Mouse (Mus musculus): Measurements from ENCODE around the gene Hoxc5. TPM values are rescaled to one million over a fixed set of nuclear protein-coding genes. Genes with fewer than 3 reads are reported as not detected.

The Hoxc5 gene
- polyA plus RNA-seq, 1 experiment from 2014 or later = not detected

GRCm38 (mm10) chr15:103027266-103028235, 60.3 kb downstream of the Hoxc5 start:
- no peak for TF ChIP-seq CTCF (IDR thresholded peaks at IDR 0.05; ENCODE audit: low read depth)
- no peak for TF ChIP-seq EP300 (IDR thresholded peaks at IDR 0.05; ENCODE audit: low read depth)
- Histone ChIP-seq H3K4me2 (ENCODE audit: low read depth, low read length) (no peak overlapping the region), H3K9ac (replicated peaks) (no peak overlapping the region), H3K27me3 (ENCODE audit: insufficient read depth, low read length) (peaks cover 93% of the 10 kb centered on the region), H3K4me3 (ENCODE audit: low read depth, low read length) (no peak overlapping the region), H3K27ac (ENCODE audit: low read depth) (no peak overlapping the region), H3K36me3 (replicated peaks; ENCODE audit: insufficient read depth, low read length) (no peaks in the 10 kb centered on the region), H3K9me3 (ENCODE audit: low read length) (no peaks in the 10 kb centered on the region), H3K4me1 (ENCODE audit: insufficient read depth) (no peaks in the 10 kb centered on the region)
- no peak for ATAC-seq
- 5% methylated on average over 43 of the region's 43 CpGs for WGBS (ENCODE audit: insufficient replicate concordance)
- no peak for DNase-seq

- no peak overlapping the region for H3K9ac ChIP-seq (replicated peaks)
- no peak overlapping the region for H3K4me2 ChIP-seq (ENCODE audit: low read depth, low read length)
- TF ChIP-seq EP300 (IDR thresholded peaks at IDR 0.05; ENCODE audit: low read depth) (no peak), CTCF (IDR thresholded peaks at IDR 0.05; ENCODE audit: low read depth) (no peak)
- no peak overlapping the region for H3K27ac ChIP-seq (ENCODE audit: low read depth)
- DNase-seq = no peak
- no peaks in the 10 kb centered on the region for H3K36me3 ChIP-seq (replicated peaks; ENCODE audit: insufficient read depth, low read length)
- H3K9me3 ChIP-seq (ENCODE audit: low read length) = no peaks in the 10 kb centered on the region
- WGBS (ENCODE audit: insufficient replicate concordance) = 36% methylated on average over 9 of the region's 9 CpGs
- no peaks in the 10 kb centered on the region for H3K4me1 ChIP-seq (ENCODE audit: insufficient read depth)
- no peak for ATAC-seq
- peaks cover 98% of the 10 kb centered on the region for H3K27me3 ChIP-seq (ENCODE audit: insufficient read depth, low read length)
- no peak overlapping the region for H3K4me3 ChIP-seq (ENCODE audit: low read depth, low read length)
These were observed 61.8 kb downstream of the Hoxc5 start for GRCm38 (mm10) chr15:103028916-103029512.

GRCm38 (mm10) chr15:103030142-103030541, 62.9 kb downstream of the Hoxc5 start:
- no peak overlapping the region for H3K9ac ChIP-seq (replicated peaks)
- 10% methylated on average over 8 of the region's 8 CpGs for WGBS (ENCODE audit: insufficient replicate concordance)
- no peaks in the 10 kb centered on the region for H3K4me1 ChIP-seq (ENCODE audit: insufficient read depth)
- DNase-seq = no peak
- no peaks in the 10 kb centered on the region for H3K9me3 ChIP-seq (ENCODE audit: low read length)
- no peaks in the 10 kb centered on the region for H3K36me3 ChIP-seq (replicated peaks; ENCODE audit: insufficient read depth, low read length)
- no peak overlapping the region for H3K4me2 ChIP-seq (ENCODE audit: low read depth, low read length)
- TF ChIP-seq EP300 (IDR thresholded peaks at IDR 0.05; ENCODE audit: low read depth) = no peak
- TF ChIP-seq CTCF (IDR thresholded peaks at IDR 0.05; ENCODE audit: low read depth) = no peak
- H3K27me3 ChIP-seq (ENCODE audit: insufficient read depth, low read length) = peaks cover 98% of the 10 kb centered on the region
- ATAC-seq = no peak
- H3K27ac ChIP-seq (ENCODE audit: low read depth) = no peak overlapping the region
- no peak overlapping the region for H3K4me3 ChIP-seq (ENCODE audit: low read depth, low read length)

DNA sequence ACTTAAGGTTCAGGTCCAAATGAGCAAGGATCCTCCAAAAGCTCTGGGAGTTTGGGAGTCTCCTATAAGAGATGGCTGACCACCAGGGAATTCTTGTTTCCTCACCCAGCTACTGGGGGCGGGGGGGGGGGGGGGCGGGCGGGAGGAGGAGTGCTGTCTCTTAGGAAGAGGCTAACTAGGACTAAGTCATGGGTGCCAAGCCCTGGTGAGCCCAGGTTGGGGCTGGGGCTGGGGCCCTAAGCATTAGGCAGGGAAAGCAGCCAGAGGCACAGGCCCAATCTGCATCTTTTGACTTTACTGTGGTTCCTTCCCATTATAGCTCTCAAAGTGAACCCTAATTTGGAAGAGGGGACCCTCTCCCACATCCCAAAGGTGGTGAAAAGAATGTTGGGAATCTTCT, 64.9 kb downstream of the Hoxc5 start:
- no peak overlapping the region for H3K4me2 ChIP-seq (ENCODE audit: low read depth, low read length)
- TF ChIP-seq CTCF (IDR thresholded peaks at IDR 0.05; ENCODE audit: low read depth) (no peak), EP300 (IDR thresholded peaks at IDR 0.05; ENCODE audit: low read depth) (no peak)
- no peaks in the 10 kb centered on the region for H3K9me3 ChIP-seq (ENCODE audit: low read length)
- H3K36me3 ChIP-seq (replicated peaks; ENCODE audit: insufficient read depth, low read length) = no peaks in the 10 kb centered on the region
- H3K4me1 ChIP-seq (ENCODE audit: insufficient read depth) = no peaks in the 10 kb centered on the region
- no peak overlapping the region for H3K9ac ChIP-seq (replicated peaks)
- ATAC-seq (no peak), DNase-seq (no peak)
- H3K4me3 ChIP-seq (ENCODE audit: low read depth, low read length) = no peak overlapping the region
- no peak overlapping the region for H3K27ac ChIP-seq (ENCODE audit: low read depth)
- H3K27me3 ChIP-seq (ENCODE audit: insufficient read depth, low read length) = peaks cover 98% of the 10 kb centered on the region
- 20% methylated on average over 2 of the region's 3 CpGs for WGBS (ENCODE audit: insufficient replicate concordance)

- no peak for TF ChIP-seq CTCF (IDR thresholded peaks at IDR 0.05; ENCODE audit: low read depth)
- WGBS (ENCODE audit: insufficient replicate concordance) = 3% methylated on average over 26 of the region's 26 CpGs
- Histone ChIP-seq H3K27ac (ENCODE audit: low read depth) (no peak overlapping the region), H3K4me2 (ENCODE audit: low read depth, low read length) (no peak overlapping the region), H3K36me3 (replicated peaks; ENCODE audit: insufficient read depth, low read length) (no peaks in the 10 kb centered on the region), H3K27me3 (ENCODE audit: insufficient read depth, low read length) (peaks cover 97% of the 10 kb centered on the region), H3K9me3 (ENCODE audit: low read length) (no peaks in the 10 kb centered on the region), H3K9ac (replicated peaks) (no peak overlapping the region), H3K4me1 (ENCODE audit: insufficient read depth) (no peaks in the 10 kb centered on the region), H3K4me3 (ENCODE audit: low read depth, low read length) (no peak overlapping the region)
- ATAC-seq = no peak
- DNase-seq = no peak
These were observed 65.7 kb downstream of the Hoxc5 start for GRCm38 (mm10) chr15:103032646-103033575.

Data from liver, postnatal 0 days (tissue).